ENCODE assay signal across 8 mouse cellular contexts in genomic region chr11:65269851-65270473, GRCm38 (mm10). TPM values are rescaled to one million over a fixed set of nuclear protein-coding genes. Genes with fewer than 3 reads are reported as not detected.
DNase-seq lines count a peak whose midpoint lies in the region; ATAC-seq lines count a peak whose summit lies in the region.

Gene Myocd, minus strand, starts transcription at chr11:65269989.

- no peaks in the 10 kb centered on the region for H3K9me3 ChIP-seq in kidney, embryonic 15.5 days (replicated peaks)
- H3K9me3 ChIP-seq in intestine, embryonic 16.5 days (ENCODE audit: control insufficient read depth, low read length) = no peaks in the 10 kb centered on the region
- H3K9me3 ChIP-seq in midbrain, embryonic 13.5 days = no peaks in the 10 kb centered on the region

- peak within 1 kb of the TSS; percentile 27; the same call in 1 of the 2 replicates for H3K9ac ChIP-seq in kidney, embryonic 15.5 days
- H3K9ac ChIP-seq in intestine, embryonic 16.5 days (ENCODE audit: low read depth, low read length) = peak within 1 kb of the TSS; percentile 66
- peak within 1 kb of the TSS; percentile 47 for H3K9ac ChIP-seq in midbrain, embryonic 13.5 days (replicated peaks)

- H3K4me3 ChIP-seq in kidney, embryonic 15.5 days (replicated peaks) = peak within 1 kb of the TSS; percentile 49
- H3K4me3 ChIP-seq in brown adipose tissue, adult 24 weeks (ENCODE audit: insufficient read depth, low read depth, low read length) = peak within 1 kb of the TSS; percentile 12
- peak within 1 kb of the TSS; percentile 50 for H3K4me3 ChIP-seq in intestine, embryonic 16.5 days (ENCODE audit: low read length)
- H3K4me3 ChIP-seq in midbrain, embryonic 13.5 days (replicated peaks) = peak within 1 kb of the TSS; percentile 44

- peaks cover 26% of the 10 kb centered on the region for H3K27me3 ChIP-seq in kidney, embryonic 15.5 days
- peaks cover 10% of the 10 kb centered on the region; the same call in 1 of the 2 replicates for H3K27me3 ChIP-seq in intestine, embryonic 16.5 days (replicated peaks; ENCODE audit: control insufficient read depth, insufficient read depth, low read length)
- peaks cover 33% of the 10 kb centered on the region for H3K27me3 ChIP-seq in midbrain, embryonic 13.5 days

- no peak within 1 kb of the TSS for H3K27ac ChIP-seq in kidney, embryonic 15.5 days
- H3K27ac ChIP-seq in brown adipose tissue, adult 24 weeks (replicated peaks; ENCODE audit: low read depth, low read length) = no peak within 1 kb of the TSS
- H3K27ac ChIP-seq in intestine, embryonic 16.5 days (ENCODE audit: low read length) = peak within 1 kb of the TSS; percentile 68
- no peak within 1 kb of the TSS for H3K27ac ChIP-seq in midbrain, embryonic 13.5 days

- peaks cover 21% of the 10 kb centered on the region for H3K4me1 ChIP-seq in kidney, embryonic 15.5 days
- no peaks in the 10 kb centered on the region; the same call in 1 of the 2 replicates for H3K4me1 ChIP-seq in brown adipose tissue, adult 24 weeks (ENCODE audit: control insufficient read depth, insufficient read depth, insufficient read length, low read length)
- peaks cover 15% of the 10 kb centered on the region for H3K4me1 ChIP-seq in intestine, embryonic 16.5 days (ENCODE audit: control insufficient read depth, insufficient read depth, low read length)
- H3K4me1 ChIP-seq in midbrain, embryonic 13.5 days (replicated peaks) = peaks cover 19% of the 10 kb centered on the region

- peak; percentile 96 for ATAC-seq in kidney, embryonic 15.5 days (replicated peaks; ENCODE audit: low FRiP score)
- peak; percentile 89 for ATAC-seq in intestine, embryonic 16.5 days
- ATAC-seq in midbrain, embryonic 13.5 days = peak; percentile 88
- ATAC-seq in inflammation-experienced regulatory T-cells, adult 6 months = no peak

- peak within 1 kb of the TSS; percentile 94 for H3K4me2 ChIP-seq in kidney, embryonic 15.5 days
- peak within 1 kb of the TSS; percentile 72 for H3K4me2 ChIP-seq in intestine, embryonic 16.5 days (ENCODE audit: low read depth, low read length)
- peak within 1 kb of the TSS; percentile 92 for H3K4me2 ChIP-seq in midbrain, embryonic 13.5 days (replicated peaks)

- no peaks in the 10 kb centered on the region for H3K36me3 ChIP-seq in kidney, embryonic 15.5 days
- H3K36me3 ChIP-seq in intestine, embryonic 16.5 days (ENCODE audit: control insufficient read depth, insufficient read depth, low read length) = no peaks in the 10 kb centered on the region
- H3K36me3 ChIP-seq in midbrain, embryonic 13.5 days = no peaks in the 10 kb centered on the region

- no peak for DNase-seq in kidney, adult 9 months
- peak; percentile 66 to 68 for DNase-seq in heart, adult 18-20 months
- DNase-seq in yolk sac, embryonic 10.5 days (ENCODE audit: low spot score) = peak; percentile 36

- 1% methylated on average over 37 of the region's 37 CpGs for WGBS in kidney, embryonic 15.5 days
- WGBS in intestine, embryonic 16.5 days = under 1% methylated on average over 37 of the region's 37 CpGs
- WGBS in midbrain, embryonic 13.5 days = under 1% methylated on average over 37 of the region's 37 CpGs

RNA-seq across cellular contexts. Expression of gene Myocd, which starts in this region (rescaled TPM):
- 4.5 and 12.4 TPM in 2 replicates for polyA plus RNA-seq in kidney, embryonic 15.5 days (2015; fragmentation: Nextera tagmentation; extraction: Ambion mirVana)
- 0.33 TPM in 1 of 2 replicates, not detected in the other for polyA plus RNA-seq in brown adipose tissue, adult 24 weeks (2012; ENCODE audit: insufficient read depth, insufficient read length, missing spikeins)
- total RNA-seq in heart, adult 18-20 months (2021) = 10 to 100 TPM; 65.5 to 66.9 TPM
- 20.0 and 23.9 TPM in 2 replicates for polyA plus RNA-seq in intestine, embryonic 16.5 days (2015; fragmentation: Nextera tagmentation; extraction: Ambion mirVana)
- polyA plus RNA-seq in midbrain, embryonic 13.5 days (2015; fragmentation: Nextera tagmentation; extraction: Ambion mirVana) = 0.20 and 1.0 TPM in 2 replicates
- under 1 TPM in 1 of 3 experiments, not detected in 2; 0.09 TPM for polyA plus RNA-seq in inflammation-experienced regulatory T-cells, adult 6 months (2017; shearing (Covaris generic))
